Mouse (Mus musculus) C2C12 (cell line): ENCODE data around the gene Vkorc1.

Experiments used
- CEBPB ChIP-seq: IDR thresholded peaks from one replicate; pipeline ENCODE4 v1.6.1; 2011; ENCODE audit warnings: low read depth, mild to moderate bottlenecking, control low read depth, moderate library complexity
- CTCF ChIP-seq: IDR thresholded peaks from one replicate; pipeline ENCODE4 v1.5.1; 2011; ENCODE audit not compliant: control insufficient read depth, insufficient read depth, insufficient read length
- FOSL1 ChIP-seq: IDR thresholded peaks from one replicate; pipeline ENCODE4 v1.8.0; 2011; ENCODE audit warnings: mild to moderate bottlenecking, low read length; ENCODE audit not compliant: poor library complexity, insufficient read depth, severe bottlenecking
- MAX ChIP-seq: IDR thresholded peaks from one replicate; pipeline ENCODE4 v1.6.1; 2011; ENCODE audit warnings: mild to moderate bottlenecking, control low read depth
- MYOD1 ChIP-seq: IDR thresholded peaks from one replicate; pipeline ENCODE4 v1.6.1; 2011; ENCODE audit warnings: low read depth; ENCODE audit not compliant: control insufficient read depth, insufficient read length
- MYOG ChIP-seq: IDR thresholded peaks from one replicate; pipeline ENCODE4 v1.6.1; 2011; ENCODE audit not compliant: control insufficient read depth, insufficient read length; ENCODE audit errors: extremely low read depth
- USF1 ChIP-seq: IDR thresholded peaks from one replicate; pipeline ENCODE4 v1.6.1; 2011; ENCODE audit warnings: low read depth, mild to moderate bottlenecking, control low read depth, moderate library complexity

- TF ChIP-seq CTCF (no peak), MAX (no peak), MYOD1 (no peak), USF1 (no peak), CEBPB (no peak), MYOG (no peak), FOSL1 (no peak)
Measured at GRCm38 (mm10) chr7:127926066-127926465, 30.6 kb upstream of the Vkorc1 start.
